Mouse (Mus musculus): ENCODE results near the gene 4931406C07Rik. TPM values are rescaled to one million over a fixed set of nuclear protein-coding genes. Genes with fewer than 3 reads are reported as not detected.

Gene 4931406C07Rik
- polyA plus RNA-seq, 1 experiment: 38.9 TPM

DNA sequence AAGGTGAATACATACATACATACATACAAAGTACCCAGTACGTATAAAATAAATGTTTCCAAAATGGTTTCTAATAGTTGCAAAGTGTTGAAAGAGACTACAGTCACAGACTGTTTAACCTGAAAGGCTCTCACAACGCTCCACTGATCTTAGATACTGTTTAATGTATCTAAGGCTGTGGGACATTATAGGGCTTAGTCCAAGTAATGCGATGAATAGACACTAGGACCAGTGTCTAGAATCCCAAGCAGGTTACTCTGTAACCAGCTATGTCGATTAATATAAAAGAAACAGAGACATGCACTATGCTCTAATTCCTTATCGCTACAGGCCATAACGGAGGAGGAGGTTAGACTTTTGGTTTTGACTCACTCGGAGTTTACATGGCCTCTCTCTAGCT, 9.1 kb downstream of the 4931406C07Rik start:
- Histone ChIP-seq H3K4me3 (ENCODE audit: insufficient read depth, low read length) (no peak overlapping the region), H3K4me1 (ENCODE audit: control insufficient read depth, insufficient read depth, low read length) (peaks cover 21% of the 10 kb centered on the region), H3K27ac (ENCODE audit: insufficient read depth, low read depth, low read length) (no peak overlapping the region)
- TF ChIP-seq POLR2A (IDR thresholded peaks at IDR 0.05; ENCODE audit: borderline replicate concordance, low read depth, low read length) (no peak), CTCF (IDR thresholded peaks at IDR 0.05; ENCODE audit: low read depth, low read length) (no peak)

DNA sequence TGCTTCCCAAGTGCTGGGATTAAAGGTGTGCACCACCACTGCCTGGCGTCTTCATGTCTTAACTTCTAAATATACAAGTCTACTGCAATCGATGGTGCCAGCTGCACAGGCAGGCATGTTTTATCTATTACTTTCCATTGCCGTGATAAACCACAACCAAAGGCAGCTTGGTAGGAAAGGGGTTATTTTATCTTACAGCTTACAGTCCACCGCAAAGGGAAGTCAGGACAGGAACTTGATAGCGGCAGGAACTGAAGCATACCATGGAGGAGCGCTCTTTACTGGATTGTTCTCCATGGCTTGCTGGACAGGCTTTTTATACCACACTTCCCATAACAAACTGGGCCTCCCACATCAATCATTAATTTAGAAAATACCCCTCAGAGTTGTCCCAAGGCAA, 17.0 kb downstream of the 4931406C07Rik start:
- TF ChIP-seq CTCF (IDR thresholded peaks at IDR 0.05; ENCODE audit: low read depth, low read length): no peak
- TF ChIP-seq POLR2A (IDR thresholded peaks at IDR 0.05; ENCODE audit: borderline replicate concordance, low read depth, low read length): no peak
- Histone ChIP-seq H3K4me3 (ENCODE audit: insufficient read depth, low read length) (no peak overlapping the region), H3K4me1 (ENCODE audit: control insufficient read depth, insufficient read depth, low read length) (peaks cover 14% of the 10 kb centered on the region), H3K27ac (ENCODE audit: insufficient read depth, low read depth, low read length) (no peak overlapping the region)

- H3K4me1 ChIP-seq (ENCODE audit: control insufficient read depth, insufficient read depth, low read length): peaks cover 8% of the 10 kb centered on the region
- H3K4me3 ChIP-seq (ENCODE audit: insufficient read depth, low read length): no peak overlapping the region
- no peak overlapping the region for H3K27ac ChIP-seq (ENCODE audit: insufficient read depth, low read depth, low read length)
- no peak for TF ChIP-seq CTCF (IDR thresholded peaks at IDR 0.05; ENCODE audit: low read depth, low read length)
- no peak for TF ChIP-seq POLR2A (IDR thresholded peaks at IDR 0.05; ENCODE audit: borderline replicate concordance, low read depth, low read length)
These were observed 17.8 kb downstream of the 4931406C07Rik start for GRCm38 (mm10) chr9:15288402-15288801.

DNA sequence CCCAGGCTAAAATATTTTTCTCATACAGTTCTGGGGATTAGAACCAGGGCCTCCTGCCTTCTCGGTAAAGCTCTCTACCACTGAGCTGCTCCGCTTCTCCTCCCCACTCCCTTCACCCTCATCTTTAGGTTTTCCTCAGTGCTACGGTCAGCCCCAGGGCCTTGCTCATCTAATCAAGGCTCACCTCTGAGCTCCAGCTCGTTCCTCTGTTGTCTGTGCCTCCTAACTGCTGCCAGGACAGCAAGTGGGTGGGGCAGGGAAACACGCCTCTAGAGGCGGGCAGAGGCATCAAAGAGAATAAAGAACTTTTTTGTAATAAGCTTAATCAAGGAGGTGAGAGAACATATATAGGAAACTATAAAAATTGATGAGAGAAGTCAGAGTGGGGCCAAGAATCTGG, 18.4 kb downstream of the 4931406C07Rik start:
- no peak overlapping the region for H3K4me3 ChIP-seq (ENCODE audit: insufficient read depth, low read length)
- TF ChIP-seq POLR2A (IDR thresholded peaks at IDR 0.05; ENCODE audit: borderline replicate concordance, low read depth, low read length): no peak
- no peak for TF ChIP-seq CTCF (IDR thresholded peaks at IDR 0.05; ENCODE audit: low read depth, low read length)
- H3K27ac ChIP-seq (ENCODE audit: insufficient read depth, low read depth, low read length): no peak overlapping the region
- peaks cover 8% of the 10 kb centered on the region for H3K4me1 ChIP-seq (ENCODE audit: control insufficient read depth, insufficient read depth, low read length)

- Histone ChIP-seq H3K4me1 (ENCODE audit: control insufficient read depth, insufficient read depth, low read length) (peaks cover 12% of the 10 kb centered on the region), H3K4me3 (ENCODE audit: insufficient read depth, low read length) (no peak overlapping the region), H3K27ac (ENCODE audit: insufficient read depth, low read depth, low read length) (no peak overlapping the region)
- TF ChIP-seq CTCF (IDR thresholded peaks at IDR 0.05; ENCODE audit: low read depth, low read length): no peak
- TF ChIP-seq POLR2A (IDR thresholded peaks at IDR 0.05; ENCODE audit: borderline replicate concordance, low read depth, low read length): no peak
These were observed 20.8 kb downstream of the 4931406C07Rik start for GRCm38 (mm10) chr9:15285443-15285842.

- peaks cover 7% of the 10 kb centered on the region for H3K4me1 ChIP-seq (ENCODE audit: control insufficient read depth, insufficient read depth, low read length)
- TF ChIP-seq CTCF (IDR thresholded peaks at IDR 0.05; ENCODE audit: low read depth, low read length): no peak
- TF ChIP-seq POLR2A (IDR thresholded peaks at IDR 0.05; ENCODE audit: borderline replicate concordance, low read depth, low read length): no peak
- peak overlapping the region; percentile 8 for H3K27ac ChIP-seq (ENCODE audit: insufficient read depth, low read depth, low read length)
- H3K4me3 ChIP-seq (ENCODE audit: insufficient read depth, low read length): peak overlapping the region; percentile 81
These were observed 25.8 kb downstream of the 4931406C07Rik start for GRCm38 (mm10) chr9:15280491-15280879.

DNA sequence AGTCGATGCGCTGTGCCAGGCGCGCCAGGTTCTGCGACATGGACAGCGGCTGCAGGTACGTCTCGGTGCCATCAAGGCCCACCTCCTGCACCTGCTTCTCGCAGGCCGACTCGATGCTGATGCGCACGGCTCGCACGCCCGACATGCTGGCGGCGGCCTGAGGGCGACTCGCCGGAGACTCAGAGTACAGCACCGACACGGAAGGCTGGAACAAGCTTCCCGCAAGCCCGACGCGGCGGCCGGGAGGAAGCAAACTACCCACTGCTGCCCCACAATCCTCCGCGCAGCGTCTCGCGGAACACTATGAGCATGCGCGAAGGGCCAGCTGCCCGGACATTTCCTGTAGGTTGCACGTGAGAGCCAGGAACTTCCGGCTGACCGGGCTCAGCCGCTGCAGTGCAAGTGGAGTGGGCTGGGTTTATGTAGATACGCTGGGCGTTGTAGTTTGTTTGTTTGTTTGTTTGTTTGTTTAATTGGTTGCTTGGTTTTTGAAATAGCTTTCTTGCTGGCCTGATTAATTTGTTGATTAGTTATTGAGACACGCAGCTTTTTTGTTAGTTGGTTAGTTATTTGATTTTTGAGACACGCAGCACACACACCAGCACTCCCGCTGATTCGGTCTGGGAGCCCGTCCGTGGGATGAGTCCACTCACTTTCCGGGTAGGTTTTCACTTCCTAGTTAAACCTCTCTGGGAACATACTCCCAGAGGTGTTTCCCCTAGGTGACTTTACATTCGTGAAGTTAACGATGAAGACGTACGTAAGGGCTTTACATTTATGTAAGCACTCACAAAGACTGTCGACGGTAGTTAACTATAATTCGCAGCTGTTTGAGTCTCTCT, 26.4 kb downstream of the 4931406C07Rik start, which contains the start of gene Med17:
Med17 (minus strand) TSS at position 283 of the 842 bp plus-strand sequence.
- peaks cover 7% of the 10 kb centered on the region for H3K4me1 ChIP-seq (ENCODE audit: control insufficient read depth, insufficient read depth, low read length)
- TF ChIP-seq CTCF (IDR thresholded peaks at IDR 0.05; ENCODE audit: low read depth, low read length): no peak
- TF ChIP-seq POLR2A (IDR thresholded peaks at IDR 0.05; ENCODE audit: borderline replicate concordance, low read depth, low read length): no peak
- peak within 1 kb of the TSS; percentile 81 for H3K4me3 ChIP-seq (ENCODE audit: insufficient read depth, low read length)
- peak within 1 kb of the TSS; percentile 71 for H3K27ac ChIP-seq (ENCODE audit: insufficient read depth, low read depth, low read length)

- Histone ChIP-seq H3K4me3 (ENCODE audit: insufficient read depth, low read length) (peak overlapping the region; percentile 81), H3K4me1 (ENCODE audit: control insufficient read depth, insufficient read depth, low read length) (peaks cover 11% of the 10 kb centered on the region), H3K27ac (ENCODE audit: insufficient read depth, low read depth, low read length) (peak overlapping the region; percentile 71)
- no peak for TF ChIP-seq POLR2A (IDR thresholded peaks at IDR 0.05; ENCODE audit: borderline replicate concordance, low read depth, low read length)
- TF ChIP-seq CTCF (IDR thresholded peaks at IDR 0.05; ENCODE audit: low read depth, low read length): no peak
These were observed 27.1 kb downstream of the 4931406C07Rik start for GRCm38 (mm10) chr9:15279139-15279648.

DNA sequence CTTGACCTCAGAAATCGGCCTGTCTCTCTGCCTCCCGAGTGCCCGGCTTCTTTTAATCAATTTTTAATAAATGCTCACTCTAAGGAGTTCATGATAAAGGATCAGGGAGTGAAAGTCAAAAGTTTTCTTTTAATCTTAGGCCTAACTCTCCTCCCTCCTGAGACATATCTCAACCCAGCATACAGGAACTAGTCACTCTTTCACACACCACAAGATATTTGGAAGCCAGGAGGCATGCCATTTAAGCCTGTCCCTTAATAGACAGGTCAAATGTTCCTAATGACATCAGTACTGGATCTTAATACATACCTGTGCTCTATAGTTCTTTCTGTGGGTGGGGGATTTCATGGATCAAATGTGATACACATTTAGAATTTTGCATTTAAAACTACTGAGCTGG, 27.9 kb downstream of the 4931406C07Rik start:
- TF ChIP-seq POLR2A (IDR thresholded peaks at IDR 0.05; ENCODE audit: borderline replicate concordance, low read depth, low read length): no peak
- TF ChIP-seq CTCF (IDR thresholded peaks at IDR 0.05; ENCODE audit: low read depth, low read length): no peak
- H3K27ac ChIP-seq (ENCODE audit: insufficient read depth, low read depth, low read length): no peak overlapping the region
- H3K4me1 ChIP-seq (ENCODE audit: control insufficient read depth, insufficient read depth, low read length): peaks cover 13% of the 10 kb centered on the region
- H3K4me3 ChIP-seq (ENCODE audit: insufficient read depth, low read length): no peak overlapping the region

- no peak overlapping the region for H3K27ac ChIP-seq (ENCODE audit: insufficient read depth, low read depth, low read length)
- H3K4me1 ChIP-seq (ENCODE audit: control insufficient read depth, insufficient read depth, low read length): peaks cover 13% of the 10 kb centered on the region
- TF ChIP-seq CTCF (IDR thresholded peaks at IDR 0.05; ENCODE audit: low read depth, low read length): no peak
- TF ChIP-seq POLR2A (IDR thresholded peaks at IDR 0.05; ENCODE audit: borderline replicate concordance, low read depth, low read length): no peak
- H3K4me3 ChIP-seq (ENCODE audit: insufficient read depth, low read length): no peak overlapping the region
These were observed 29.4 kb downstream of the 4931406C07Rik start for GRCm38 (mm10) chr9:15276855-15277254.
